Mouse (Mus musculus) urinary bladder, adult 18-20 months (tissue): ENCODE measurements around the gene Ebf1.
"Not testable (repeated sequence)": the region's sequence is repeated elsewhere in the genome, so short reads cannot be mapped to it uniquely, and the experiment has no call there.

Experiments
- DNase-seq, 2 experiments: peaks; one replicate each; pipeline ENCODE4 v3.0.0; 2022; ENCODE audit warnings: low spot score in 2 of 2, mixed read lengths in 2 of 2

Gene Ebf1

DNA sequence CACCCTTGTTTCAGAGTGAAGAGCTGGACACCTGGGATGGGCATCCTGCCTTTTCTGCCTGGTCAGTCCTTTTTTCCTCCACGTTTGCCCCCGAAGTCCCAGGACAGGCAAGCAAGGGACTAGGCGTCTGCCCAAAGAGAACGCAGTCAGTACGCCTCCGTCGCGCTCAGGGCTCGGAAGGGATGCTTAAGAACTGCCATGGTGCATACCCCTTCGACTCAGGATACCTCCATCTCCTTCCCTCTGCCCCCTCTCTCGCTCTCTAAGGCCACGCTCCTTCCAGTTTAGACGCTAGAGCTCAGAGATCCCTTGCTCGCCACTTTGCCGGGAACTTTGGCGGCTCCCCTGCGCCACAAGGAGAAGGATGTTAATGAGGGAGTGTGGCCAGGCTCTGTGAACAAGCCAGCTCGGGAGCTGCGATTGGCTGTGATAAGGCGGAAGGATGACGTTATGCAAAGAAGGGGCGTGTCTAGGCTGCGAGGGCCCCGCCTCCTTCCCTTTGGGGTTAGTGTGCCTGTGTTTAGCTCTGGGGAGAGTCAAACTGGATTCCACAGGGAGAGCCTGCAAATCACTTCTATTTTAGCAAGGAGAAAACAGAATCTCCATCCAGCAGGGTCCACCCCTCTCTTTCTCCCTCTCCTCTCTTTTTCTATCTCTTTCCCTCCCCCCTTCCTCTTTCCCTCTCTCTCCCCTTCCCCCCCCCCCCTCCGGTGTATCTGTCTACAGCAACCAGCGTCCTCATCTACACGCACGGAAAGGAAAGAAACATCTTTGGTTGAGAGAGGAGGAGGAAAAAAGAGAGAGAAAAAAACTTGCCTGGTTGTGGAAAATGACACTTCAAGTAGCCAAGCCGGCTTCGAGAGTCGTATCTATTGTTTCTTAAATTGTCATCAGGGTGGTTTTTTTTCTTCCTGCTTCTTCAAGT is at the start of gene Ebf1:
Gene Ebf1 (plus strand): TSS at position 530 of the 925 bp plus-strand sequence.
- DNase-seq = peak; percentile 62 to 82

DNA sequence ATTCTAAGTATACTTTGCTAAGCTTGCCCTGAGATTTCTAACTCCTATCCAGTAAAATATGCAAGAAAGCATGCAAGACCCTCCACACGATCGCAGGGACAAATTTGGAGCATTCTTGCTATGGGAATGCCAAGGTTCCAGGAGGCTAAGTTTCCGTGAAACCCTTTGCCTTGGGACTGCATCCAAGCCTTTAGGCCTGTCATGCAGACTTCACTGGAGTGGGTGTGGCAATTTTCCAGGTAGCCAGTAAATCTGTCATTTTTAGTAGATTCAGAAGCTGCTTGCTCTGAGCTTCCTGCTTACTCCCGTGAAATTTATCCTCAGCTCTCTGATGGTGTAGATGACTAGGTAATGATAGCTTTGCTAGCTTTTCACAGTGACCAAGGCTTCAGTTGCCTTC is 46.8 kb upstream of the Ebf1 start:
- DNase-seq = not testable (repeated sequence)

DNA sequence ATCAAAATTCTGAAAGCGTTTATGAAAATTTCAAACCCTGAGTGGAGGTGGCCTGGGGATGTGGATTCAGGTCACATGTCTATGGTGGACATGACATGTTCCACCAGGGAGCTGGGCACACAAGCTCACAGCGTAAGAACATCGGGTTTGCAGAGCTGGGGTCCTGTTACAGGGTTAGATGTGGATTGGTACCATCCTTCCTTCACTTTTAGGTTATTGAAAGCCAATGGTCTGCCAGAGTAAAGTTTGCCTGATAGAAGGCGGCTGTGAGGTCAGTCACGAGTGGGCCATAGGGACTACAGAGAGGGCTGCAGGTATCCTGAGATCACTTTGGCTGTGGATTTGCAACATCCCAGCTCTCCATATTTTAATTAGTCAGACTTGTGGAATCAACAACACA is 44.3 kb upstream of the Ebf1 start:
- DNase-seq = no peak

DNA sequence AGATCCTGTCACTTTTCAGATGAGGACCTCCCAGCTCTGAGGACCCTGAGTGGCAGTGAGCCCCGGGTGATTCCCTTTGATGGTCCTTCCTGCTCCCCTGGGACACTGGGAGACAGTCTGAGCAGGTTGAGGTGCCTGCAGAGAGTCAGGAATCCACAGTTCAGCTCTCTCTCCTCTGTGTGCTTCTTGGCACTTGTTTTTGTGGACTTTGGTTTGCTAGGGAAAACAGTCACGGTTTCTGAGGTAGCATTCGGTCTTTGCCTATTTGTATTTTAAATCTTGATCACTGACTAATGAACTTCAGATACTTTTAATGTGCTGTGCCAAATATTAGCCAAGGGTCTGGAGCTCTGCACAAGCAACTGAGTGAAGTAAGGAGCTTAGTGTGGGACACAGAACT is 43.7 kb upstream of the Ebf1 start:
- no peak for DNase-seq

DNA sequence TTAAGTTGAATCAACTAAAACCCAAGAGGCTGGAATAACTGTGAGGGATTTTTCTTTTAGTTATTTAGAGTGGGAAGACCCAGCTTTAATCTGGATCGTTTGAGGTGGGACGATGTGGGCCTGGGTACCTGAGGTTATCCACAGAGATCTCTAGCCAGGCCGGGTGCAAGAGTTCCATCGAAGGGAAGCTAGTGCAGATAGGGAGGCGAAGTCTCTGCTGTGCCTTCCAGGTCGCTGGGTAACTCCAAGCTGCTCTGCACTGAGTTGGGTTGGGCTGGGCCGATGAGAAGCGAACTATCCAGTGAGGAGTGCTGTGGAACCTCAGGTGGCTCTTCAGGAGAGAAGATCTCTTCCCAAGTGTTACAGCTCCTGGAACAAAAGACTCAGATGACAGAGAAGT is 42.7 kb upstream of the Ebf1 start:
- DNase-seq = no peak

DNA sequence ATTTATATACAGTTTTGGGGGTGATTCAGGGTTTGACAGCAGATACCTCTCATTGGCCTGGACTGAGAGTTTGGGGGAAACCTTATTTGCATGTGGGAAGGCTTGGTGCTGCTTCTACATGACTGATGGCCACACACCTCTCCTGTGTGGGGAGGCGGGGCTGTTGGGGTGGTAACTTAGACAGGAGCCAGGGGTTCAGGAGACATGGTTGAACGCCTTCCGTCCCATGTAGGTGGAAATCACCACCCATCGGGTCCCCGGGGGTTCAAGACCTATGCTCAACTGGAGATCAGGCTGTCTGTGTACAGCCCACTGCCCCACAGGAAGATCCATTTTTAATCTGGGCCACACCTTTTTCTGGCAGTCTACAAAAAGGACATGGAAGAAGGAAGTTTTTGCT is 42.3 kb upstream of the Ebf1 start:
- DNase-seq = no peak

DNA sequence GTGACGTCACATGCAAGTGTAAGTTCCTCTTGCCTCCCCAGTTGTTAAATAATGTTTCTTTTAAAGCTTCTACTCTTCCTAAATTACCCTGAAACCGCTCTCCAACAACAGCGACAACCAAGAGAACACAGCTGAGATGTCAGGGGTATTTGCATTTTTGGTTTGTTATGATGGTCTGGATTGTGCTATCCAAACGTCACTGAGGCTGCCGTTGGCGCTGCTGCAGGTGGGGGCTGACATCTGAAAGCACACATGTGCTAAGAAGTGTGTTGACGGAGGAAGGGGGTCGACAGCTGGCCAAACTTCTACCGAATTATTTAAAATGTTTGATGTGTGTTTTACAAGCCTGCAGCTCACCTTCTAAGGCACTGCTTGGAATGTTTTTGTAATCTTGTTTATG is 39.2 kb upstream of the Ebf1 start:
- DNase-seq = no peak

DNA sequence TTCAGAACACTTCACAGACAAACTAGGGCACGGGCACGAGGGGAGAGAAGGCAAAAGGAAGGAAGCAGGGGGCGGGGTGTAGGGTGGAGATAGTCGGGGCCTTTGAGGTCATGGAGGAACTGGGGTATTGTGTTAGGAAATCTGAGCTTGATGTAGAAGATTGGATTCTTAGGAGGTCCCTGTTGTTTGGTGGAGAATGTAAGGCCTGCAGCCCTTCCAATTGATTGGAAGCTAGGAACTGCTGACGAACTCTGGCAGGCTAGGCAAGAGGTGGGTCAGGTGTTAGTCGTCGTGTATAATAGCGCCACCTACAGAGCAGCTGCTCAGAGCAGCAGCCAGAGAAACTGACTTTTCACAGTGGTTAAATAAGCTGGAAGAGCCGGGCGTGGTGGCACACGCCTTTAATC is 35.8 kb upstream of the Ebf1 start:
- no peak for DNase-seq

DNA sequence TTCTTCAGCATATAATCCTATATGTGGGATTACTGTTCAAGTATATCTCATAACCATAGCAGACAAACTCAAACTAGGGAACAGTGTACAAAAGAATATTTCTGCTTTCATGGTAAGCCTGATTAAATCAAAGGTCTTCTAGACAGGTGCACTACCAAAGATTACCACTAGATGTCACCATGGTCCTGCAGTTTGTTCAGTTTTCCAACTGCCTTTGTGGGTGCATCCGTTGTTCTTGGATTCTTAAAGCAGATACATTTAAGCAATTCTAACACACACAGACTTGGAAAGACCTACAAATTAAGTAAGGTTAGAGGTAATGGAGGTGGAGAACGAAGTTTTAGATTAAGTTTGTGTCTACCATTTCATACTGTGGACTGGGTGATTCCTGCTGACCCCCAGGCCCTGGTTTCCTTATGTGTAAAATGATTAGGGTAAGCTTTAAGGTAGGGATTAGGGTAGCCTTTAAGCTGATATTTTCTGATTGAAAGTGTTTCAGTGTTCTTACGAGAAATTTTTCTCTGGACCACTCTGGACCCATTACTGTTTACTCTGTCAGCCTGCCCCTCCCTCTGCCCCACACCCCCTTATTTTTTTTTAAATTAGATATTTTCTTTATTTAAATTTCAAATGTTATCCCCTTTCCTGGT is 30.9 kb upstream of the Ebf1 start:
- peak; percentile 20 for DNase-seq

DNA sequence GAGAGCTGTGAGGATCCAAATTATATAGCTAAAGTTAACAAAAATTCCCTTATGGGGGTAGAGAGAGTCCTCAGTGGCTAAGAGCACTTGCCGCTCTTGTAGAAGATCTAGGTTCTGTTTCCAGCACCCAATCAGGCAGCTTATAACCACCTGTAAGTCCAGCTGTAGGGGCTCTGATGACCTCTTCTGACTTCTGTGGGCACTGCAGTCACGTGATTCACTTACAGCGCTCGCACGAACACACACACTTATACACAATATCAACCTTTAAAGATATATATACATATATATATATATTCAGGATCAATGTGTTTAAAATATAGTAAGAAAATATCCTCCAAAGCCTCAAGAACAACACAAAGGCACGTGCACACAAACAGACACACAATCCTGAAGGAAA is 24.1 kb upstream of the Ebf1 start:
- no peak for DNase-seq

DNA sequence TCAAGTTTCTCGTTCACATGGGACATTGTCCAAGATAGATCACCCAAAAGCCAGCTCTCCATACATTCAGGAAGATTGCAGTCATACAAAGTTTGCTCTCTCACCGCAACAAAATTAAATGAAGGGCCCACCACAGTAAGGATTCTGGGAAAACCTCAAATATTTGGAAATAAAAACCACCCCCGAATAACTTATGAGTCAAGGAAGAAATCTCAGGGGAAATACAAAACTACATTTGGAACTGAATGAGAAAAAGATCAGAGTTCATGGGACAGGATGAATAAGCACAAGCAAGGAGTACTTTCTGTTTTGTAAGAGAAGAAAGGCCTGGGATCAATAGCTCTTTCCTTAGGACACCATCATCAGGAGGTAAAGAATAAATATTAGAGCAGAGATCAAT is 22.3 kb upstream of the Ebf1 start:
- no peak for DNase-seq

DNA sequence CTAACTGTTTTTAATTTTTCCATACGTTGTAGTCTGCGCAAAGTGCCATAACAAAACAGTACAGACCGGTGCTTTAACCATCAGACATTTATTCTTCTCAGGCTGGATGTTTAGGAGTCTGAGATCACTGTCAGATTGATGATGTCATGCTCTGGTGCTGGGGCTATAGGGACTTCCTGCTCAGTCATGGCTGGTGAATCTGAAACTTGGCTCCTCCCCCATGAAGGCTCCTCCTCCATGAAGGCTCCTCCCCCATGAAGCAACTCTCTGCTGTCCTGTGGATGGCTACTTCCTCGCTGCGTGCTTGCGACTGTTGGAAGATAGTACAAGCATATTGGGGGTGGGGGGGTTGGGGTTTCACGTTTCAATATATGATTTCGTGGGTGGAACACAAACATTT is 10.2 kb upstream of the Ebf1 start:
- DNase-seq = no peak

DNA sequence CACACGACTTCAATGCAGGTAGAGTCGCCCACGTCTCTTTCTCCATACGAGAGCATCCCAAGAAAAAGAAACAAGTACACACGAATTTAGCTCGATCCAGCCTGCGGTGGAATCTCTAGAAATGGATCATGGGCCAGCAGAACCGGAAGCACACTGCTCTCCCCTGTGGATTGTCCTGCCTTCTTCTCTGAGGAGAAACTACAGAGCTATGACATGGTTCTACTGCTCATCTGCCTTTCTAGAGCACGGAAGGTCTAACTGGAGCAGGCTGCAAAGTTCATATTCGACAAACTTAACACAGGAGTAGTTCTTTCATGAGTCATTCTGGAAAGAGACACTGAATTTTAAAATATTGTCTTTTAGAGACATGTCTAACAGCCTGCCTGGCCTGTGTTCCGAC is 8.5 kb upstream of the Ebf1 start:
- no peak for DNase-seq

DNA sequence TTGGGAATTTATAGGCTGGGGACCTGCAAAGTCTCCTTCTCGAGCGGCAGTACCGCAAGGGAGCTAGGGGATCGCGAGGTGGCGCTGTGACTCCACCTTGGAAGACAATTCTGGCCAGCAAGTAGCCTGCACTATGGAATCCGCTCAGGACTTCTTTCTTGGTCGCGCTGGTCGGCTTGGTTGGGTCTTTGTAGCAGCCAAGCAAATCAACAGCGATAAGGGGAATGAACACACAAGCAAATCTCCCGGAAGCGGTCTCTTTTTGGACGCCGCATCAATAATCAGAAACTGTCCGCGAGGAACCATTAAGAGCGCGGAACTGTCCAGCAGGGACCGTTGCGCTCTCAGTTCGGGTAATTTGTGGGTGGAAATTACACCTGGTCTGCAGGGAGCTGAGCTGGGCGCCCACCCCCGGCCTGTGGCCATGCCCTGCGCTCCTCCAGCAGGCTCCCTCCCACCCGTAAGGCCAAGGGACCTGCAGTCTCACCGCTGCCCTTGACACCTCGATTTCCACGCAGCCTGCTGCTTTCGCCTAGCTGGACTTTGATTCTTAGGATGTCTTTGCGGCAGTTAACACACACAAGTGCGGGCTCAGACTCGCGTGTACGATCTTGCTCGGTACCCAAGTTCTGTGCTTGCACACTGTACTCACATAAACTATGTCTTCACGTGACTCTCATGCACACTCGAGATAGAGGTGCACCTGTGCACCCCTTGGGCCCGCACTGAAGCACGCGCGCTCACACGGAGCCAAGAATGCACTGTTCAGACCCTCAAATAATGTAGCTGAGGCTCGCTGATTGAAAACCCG is 5.9 kb upstream of the Ebf1 start:
- DNase-seq = peak; percentile 70 to 83

DNA sequence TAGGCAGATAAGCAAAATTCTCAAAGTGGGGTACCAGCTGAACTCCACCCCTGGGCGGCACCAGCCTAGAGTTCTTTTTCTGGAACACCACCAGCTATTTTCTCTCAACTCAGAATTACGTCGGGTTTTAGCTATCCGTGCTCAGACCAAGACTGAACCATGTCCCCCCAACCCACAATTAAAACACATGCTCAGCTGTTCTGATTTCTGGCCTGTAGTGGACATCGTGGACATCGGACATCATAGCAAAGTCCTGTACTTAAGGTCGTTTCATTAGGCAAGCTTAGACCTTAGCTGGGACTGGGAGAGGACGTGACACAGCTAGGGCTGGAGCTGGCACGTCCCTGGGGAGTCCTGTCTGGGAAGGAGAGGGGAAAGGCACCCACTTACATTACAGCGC is 5.0 kb upstream of the Ebf1 start:
- DNase-seq = no peak

DNA sequence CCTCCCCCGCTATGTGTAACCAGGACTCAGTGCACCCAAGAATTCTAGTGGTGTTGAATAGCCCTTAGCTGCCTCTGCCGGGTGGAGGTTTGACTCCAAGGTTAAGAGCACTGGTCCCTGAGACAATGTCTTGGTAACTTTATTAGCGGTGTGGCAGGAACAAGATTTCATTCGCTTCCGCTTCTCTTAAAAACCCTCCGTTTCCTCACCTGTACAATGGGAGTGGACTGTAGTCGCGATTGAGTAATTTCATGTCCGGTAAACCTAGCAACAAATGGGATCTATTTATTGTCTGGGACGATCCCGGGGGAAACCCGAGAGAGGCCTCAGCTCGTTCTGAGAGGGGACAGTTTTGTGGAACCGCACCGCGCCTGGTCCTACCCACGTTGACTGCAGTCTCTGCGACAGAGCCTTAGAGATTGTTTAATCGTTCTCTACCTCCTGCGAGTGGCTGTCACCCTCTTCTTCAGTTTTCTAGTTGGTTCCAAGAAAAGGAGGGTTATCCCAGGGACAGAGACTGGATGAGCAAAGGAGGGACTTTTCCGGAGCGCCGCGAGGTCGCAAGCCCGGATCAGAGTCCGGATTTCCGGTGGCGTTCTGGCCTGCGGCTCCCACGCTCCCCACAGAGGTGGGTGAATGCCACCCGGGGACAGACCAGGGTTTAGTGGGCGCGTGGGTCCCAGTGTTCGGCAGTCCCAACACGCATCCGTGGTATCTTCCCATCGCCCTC is 4.3 kb upstream of the Ebf1 start:
- no peak for DNase-seq

DNA sequence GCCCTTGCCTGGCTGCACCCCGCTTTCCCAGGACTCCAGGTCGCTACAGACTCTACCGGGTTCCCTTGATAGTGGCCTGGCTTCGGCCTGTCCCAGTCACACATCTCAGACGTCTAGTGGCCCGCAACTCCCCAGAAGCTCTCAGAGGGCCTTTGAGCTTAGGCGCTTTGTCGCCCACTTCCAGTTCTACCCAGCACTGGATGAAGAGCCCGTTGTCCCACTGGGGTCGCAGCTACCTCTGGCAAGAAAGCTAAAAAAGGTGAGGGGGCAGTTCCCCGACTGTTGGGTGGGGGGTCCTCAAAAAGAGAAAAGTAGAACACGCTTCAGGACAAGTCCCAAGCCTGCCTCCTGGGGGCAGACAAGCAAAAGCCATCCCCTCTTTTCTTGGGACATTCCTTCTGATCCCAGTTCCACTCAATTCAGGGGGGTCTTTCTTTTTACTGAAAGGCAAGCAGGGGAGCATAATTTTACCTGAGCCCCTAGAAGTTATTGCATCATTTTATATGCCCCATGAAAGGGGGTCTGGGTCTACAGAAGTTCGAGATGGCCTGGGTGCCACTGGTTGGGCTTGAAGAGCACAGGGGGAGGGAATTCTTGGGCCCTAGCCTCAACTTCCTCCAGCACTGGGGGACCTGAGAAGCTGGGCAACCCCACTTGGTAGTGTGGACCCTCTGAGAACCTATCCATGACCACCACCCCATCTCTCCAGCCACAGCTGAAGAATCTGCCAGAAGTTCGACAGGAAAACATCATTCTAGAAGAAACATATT is 3.5 kb upstream of the Ebf1 start:
- DNase-seq = no peak

DNA sequence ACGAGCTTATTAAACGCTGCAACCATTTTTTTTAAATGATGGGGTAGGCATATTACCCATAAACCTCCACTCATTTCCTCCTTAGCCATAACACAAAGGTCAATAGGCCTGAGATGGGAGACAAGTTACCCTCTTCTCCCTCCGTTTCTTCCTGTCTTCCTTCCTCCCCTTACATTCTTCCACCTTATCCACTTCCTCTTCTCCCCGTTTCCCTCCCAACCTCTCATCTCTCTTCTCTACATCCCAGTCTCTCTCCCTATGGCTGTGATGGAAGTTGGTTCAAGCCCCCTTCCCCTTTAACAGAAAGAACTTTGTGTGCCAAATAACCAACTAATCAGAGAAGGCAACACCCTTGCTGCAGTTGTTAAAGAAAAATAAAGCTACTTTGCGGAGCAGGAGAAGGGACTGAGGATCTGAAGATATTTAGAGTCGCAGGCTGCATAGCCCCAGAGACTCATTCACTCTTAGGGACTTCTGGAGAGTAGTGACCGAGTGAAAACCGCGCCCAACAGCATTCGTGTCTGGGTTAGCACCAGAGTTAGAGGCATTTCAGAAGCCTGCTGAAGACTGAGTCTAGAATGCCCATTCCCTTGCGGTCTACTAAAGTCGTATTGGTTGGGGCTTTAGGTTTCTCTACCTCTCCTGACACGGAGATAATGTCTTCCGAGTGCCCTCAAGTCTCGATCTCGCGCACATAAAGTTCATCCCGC is 884 bp upstream of the Ebf1 start:
- no peak for DNase-seq

DNA sequence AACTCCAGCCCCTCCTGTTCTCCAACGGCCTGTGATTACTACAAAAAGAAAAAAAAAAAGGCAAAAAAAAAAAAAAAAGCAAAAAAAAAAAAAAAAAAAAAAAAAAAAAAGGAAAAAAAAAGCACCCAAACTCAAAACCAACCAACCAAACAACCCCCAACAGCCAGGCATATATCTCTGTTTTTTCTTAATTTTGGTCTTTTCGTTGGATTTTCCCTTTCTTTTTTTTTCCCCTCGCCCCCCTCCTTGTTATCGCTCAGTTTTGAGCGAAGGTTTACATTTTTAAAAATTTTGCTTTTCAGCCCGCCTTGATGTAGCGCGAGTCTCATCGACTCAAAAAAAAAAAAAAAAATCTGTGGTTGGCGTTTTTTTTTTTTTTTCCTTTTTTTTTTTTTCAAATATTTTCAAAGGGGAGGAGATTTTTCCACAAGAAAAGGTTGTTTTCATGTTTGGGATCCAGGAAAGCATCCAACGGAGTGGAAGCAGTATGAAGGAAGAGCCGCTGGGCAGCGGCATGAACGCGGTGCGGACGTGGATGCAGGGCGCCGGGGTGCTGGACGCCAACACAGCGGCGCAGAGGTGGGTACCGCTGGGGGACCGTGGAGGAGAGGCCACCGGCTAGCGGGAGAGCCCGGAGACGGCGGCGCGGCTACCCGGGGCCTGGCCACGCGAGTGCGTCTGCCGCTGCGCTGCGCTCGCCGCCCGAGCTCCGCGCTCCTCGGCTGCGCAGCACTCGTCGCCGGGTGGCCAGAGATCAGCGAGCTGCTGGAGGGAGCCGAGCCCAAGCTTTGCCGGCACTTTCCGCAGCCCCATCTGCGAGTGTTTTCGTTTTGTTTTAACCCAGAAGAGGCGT is 843 bp downstream of the Ebf1 start:
- peak in 1 of 2 experiments; percentile 38 for DNase-seq
